Mouse (Mus musculus): ENCODE results near the gene Snap91. TPM values are rescaled to one million over a fixed set of nuclear protein-coding genes. Genes with fewer than 3 reads are reported as not detected.

Snap91 gene
- polyA plus RNA-seq (2012; ENCODE audit: low replicate concordance) = 0.03 TPM in 1 of 2 replicates, not detected in the other

DNA sequence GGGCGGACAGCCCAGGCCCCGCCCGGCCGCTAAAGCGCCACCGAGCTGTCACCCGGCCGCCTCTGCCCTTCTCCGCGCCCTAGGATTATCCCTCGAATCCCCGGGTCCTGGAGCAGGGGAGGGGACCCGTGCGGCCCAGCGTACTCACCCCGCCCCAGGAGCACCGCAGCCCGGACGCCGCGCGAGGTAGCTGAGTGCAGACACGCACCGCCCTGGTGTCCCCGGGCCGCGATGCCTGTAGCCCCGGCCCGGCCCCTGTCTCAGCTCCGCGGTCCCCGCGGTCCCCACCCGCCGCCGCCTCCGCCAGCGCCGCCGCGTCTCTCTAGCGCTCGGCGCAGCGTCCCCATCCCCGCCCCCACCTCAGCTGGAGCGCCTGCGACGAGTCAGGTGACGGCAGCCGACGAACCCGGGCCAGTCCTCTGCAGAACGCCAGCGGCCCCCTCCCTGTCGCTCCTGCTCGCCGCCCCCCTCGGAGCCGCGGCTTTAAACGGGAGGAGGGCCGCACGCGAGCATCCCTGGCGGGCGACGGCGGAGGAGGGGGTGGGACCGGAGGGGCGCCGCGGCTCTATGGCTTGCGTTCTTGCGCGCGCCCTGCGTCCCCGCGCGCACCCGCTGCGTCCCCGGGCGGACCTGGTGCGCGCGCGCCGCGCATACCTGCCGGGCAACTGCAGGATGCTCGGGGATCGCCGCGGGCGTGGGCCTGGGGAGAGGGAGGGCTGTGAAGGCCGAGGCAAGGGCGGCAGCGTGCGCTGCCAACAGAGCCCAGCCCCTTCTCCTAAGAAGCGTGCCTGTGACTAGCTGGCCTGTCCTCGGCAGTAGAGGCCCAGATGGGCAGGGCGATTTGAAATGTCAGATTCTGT lies at the start of gene Snap91:
Gene Snap91 (minus strand): TSS at position 542 of the 860 bp plus-strand sequence.

GRCm38 (mm10) chr9:86742959-86743911 lies 137.2 kb downstream of the Snap91 start, which contains the start of gene Prss35:
Gene Prss35 (plus strand): TSS chr9:86743649.

Other genes with a start within 250 kb of the Snap91 start
- gene Me1, start 184.7 kb downstream of the Snap91 start, polyA plus RNA-seq (2012; ENCODE audit: low replicate concordance) = 0.10 and 0.16 TPM in 2 replicates
- gene Prss35, start 137.0 kb downstream of the Snap91 start, polyA plus RNA-seq (2012; ENCODE audit: low replicate concordance) = not detected in 2 replicates
- gene Ripply2, start 134.9 kb upstream of the Snap91 start, polyA plus RNA-seq (2012; ENCODE audit: low replicate concordance) = not detected in 2 replicates
- 9.4 and 10.2 TPM in 2 replicates for gene Cyb5r4, start 141.4 kb upstream of the Snap91 start, polyA plus RNA-seq (2012; ENCODE audit: low replicate concordance)